Mouse (Mus musculus) midbrain, postnatal 0 days (tissue): Measurements from ENCODE around the gene Slc2a3. TPM values are rescaled to one million over a fixed set of nuclear protein-coding genes. Genes with fewer than 3 reads are reported as not detected.
"Not testable (repeated sequence)": the region's sequence is repeated elsewhere in the genome, so short reads cannot be mapped to it uniquely, and the experiment has no call there.

Experiments used
- ATAC-seq: fragments of 200-750 bp; cut with Nextera tagmentation; 2 replicates; pipeline ENCODE4 v1.8.0; 2017; ENCODE audit warnings: moderate number of reproducible peaks, mild to moderate bottlenecking, moderate TSS enrichment, moderate library complexity; ENCODE audit not compliant: low FRiP score
- DNase-seq: peaks from one replicate; pipeline ENCODE4 v3.0.0-alpha.2; 2015; ENCODE audit warnings: low spot score
- H3K27ac ChIP-seq: fragments of 300-500 bp; sonication (generic); 2 replicates; pipeline ENCODE4 v1.5.1; 2014; ENCODE audit warnings: low read depth, mild to moderate bottlenecking, low read length, mixed read lengths
- H3K27me3 ChIP-seq: fragments of 300-500 bp; sonication (generic); 2 replicates; pipeline ENCODE4 v1.6.1; 2014; ENCODE audit warnings: low read length, control low read depth, mixed read lengths; ENCODE audit not compliant: insufficient read depth
- H3K36me3 ChIP-seq: fragments of 300-500 bp; sonication (generic); 2 replicates; pipeline ENCODE4 v1.6.1; 2014; ENCODE audit warnings: low read length, control low read depth, mixed read lengths; ENCODE audit not compliant: insufficient read depth
- H3K4me1 ChIP-seq: fragments of 300-500 bp; sonication (generic); 2 replicates; pipeline ENCODE4 v1.6.1; 2014; ENCODE audit warnings: mild to moderate bottlenecking, control low read depth, antibody characterized with exemption, low read length, mixed read lengths; ENCODE audit not compliant: insufficient read depth
- H3K4me2 ChIP-seq: fragments of 300-500 bp; sonication (generic); 2 replicates; pipeline ENCODE4 v1.6.1; 2014; ENCODE audit warnings: low read depth, mild to moderate bottlenecking, low read length, mixed read lengths; ENCODE audit not compliant: poor library complexity, severe bottlenecking
- H3K4me3 ChIP-seq: fragments of 300-500 bp; sonication (generic); 2 replicates; pipeline ENCODE4 v1.5.1; 2014; ENCODE audit warnings: low read depth, mild to moderate bottlenecking, low read length, moderate library complexity
- H3K9ac ChIP-seq: fragments of 300-500 bp; sonication (generic); replicated peaks from 2 replicates; pipeline ENCODE4 v1.6.1; 2014; ENCODE audit warnings: mild to moderate bottlenecking, low read length, moderate library complexity, mixed read lengths; ENCODE audit not compliant: poor library complexity, severe bottlenecking
- H3K9me3 ChIP-seq: fragments of 300-500 bp; sonication (generic); 2 replicates; pipeline ENCODE4 v1.6.1; 2016; ENCODE audit warnings: low read length, control low read depth
- CTCF ChIP-seq: IDR thresholded peaks from 2 replicates; pipeline ENCODE4 v1.5.1; 2016; ENCODE audit warnings: antibody characterized with exemption, mild to moderate bottlenecking
- WGBS: fragments of 180-500 bp; shearing (Covaris S2); extraction: QIAGEN DNeasy Blood & Tissue Kit; methylation state at CpG from one replicate; pipeline ENCODE4 v1.1.7; 2014; 5-methylcytosine and 5-hydroxymethylcytosine counted together
- polyA plus RNA-seq: library from polyadenylated mRNA; unstranded; fragments of >200 nt; fragmentation: Nextera tagmentation; extraction: Ambion mirVana; gene quantifications from 2 replicates; pipeline ENCODE4 v1.2.1, GENCODE M21; 2015
- total RNA-seq: library from RNA; depleted of rRNA; stranded (reverse); fragments of >200 nt; gene quantifications from 2 replicates; pipeline ENCODE4 v1.2.3, GENCODE M21; 2014

Slc2a3 gene
- total and polyA plus RNA-seq, 2 experiments from 2014 or later: 48.4 to 129 TPM

GRCm38 (mm10) chr6:122715886-122716285, 85.6 kb downstream of the Slc2a3 start:
- Histone ChIP-seq H3K9ac (no peak overlapping the region), H3K36me3 (no peaks in the 10 kb centered on the region), H3K27ac (no peak overlapping the region), H3K4me1 (no peaks in the 10 kb centered on the region; the same call in 1 of the 2 replicates), H3K4me3 (no peak overlapping the region), H3K4me2 (no peak overlapping the region), H3K9me3 (no peaks in the 10 kb centered on the region), H3K27me3 (no peaks in the 10 kb centered on the region)
- no peak for TF ChIP-seq CTCF
- peak; percentile 40 for DNase-seq
- 4% methylated on average over 4 of the region's 4 CpGs for WGBS
- peak; percentile 44; the same call in 1 of the 2 replicates for ATAC-seq

GRCm38 (mm10) chr6:122714707-122715365, 86.6 kb downstream of the Slc2a3 start:
- WGBS: 52% methylated on average over 7 of the region's 7 CpGs

GRCm38 (mm10) chr6:122713116-122713515, 88.3 kb downstream of the Slc2a3 start:
- H3K9ac ChIP-seq, ATAC-seq, H3K4me1 ChIP-seq, H3K27me3 ChIP-seq, H3K36me3 ChIP-seq, DNase-seq, H3K27ac ChIP-seq, H3K4me2 ChIP-seq, H3K4me3 ChIP-seq, H3K9me3 ChIP-seq: not testable (repeated sequence)
- WGBS: 94% methylated on average over 7 of the region's 7 CpGs

More at GRCm38 (mm10) chr6:122714707-122715365, 86.6 kb downstream of the Slc2a3 start:
- no peak overlapping the region for H3K4me3 ChIP-seq
- H3K9me3 ChIP-seq: no peaks in the 10 kb centered on the region
- no peak overlapping the region for H3K4me2 ChIP-seq
- no peak overlapping the region for H3K27ac ChIP-seq
- no peak overlapping the region for H3K9ac ChIP-seq
- H3K4me1 ChIP-seq: no peaks in the 10 kb centered on the region; the same call in 1 of the 2 replicates
- DNase-seq (no peak), ATAC-seq (no peak)
- TF ChIP-seq CTCF: no peak
- no peaks in the 10 kb centered on the region for H3K36me3 ChIP-seq
- H3K27me3 ChIP-seq: no peaks in the 10 kb centered on the region

GRCm38 (mm10) chr6:122711455-122711854, 90.0 kb downstream of the Slc2a3 start:
- TF ChIP-seq CTCF: no peak
- Histone ChIP-seq H3K4me2 (no peak overlapping the region), H3K9me3 (no peaks in the 10 kb centered on the region), H3K27ac (no peak overlapping the region), H3K9ac (no peak overlapping the region), H3K4me1 (no peaks in the 10 kb centered on the region; the same call in 1 of the 2 replicates), H3K36me3 (no peaks in the 10 kb centered on the region), H3K4me3 (no peak overlapping the region), H3K27me3 (no peaks in the 10 kb centered on the region)
- WGBS: 91% methylated on average over 2 of the region's 2 CpGs
- DNase-seq (no peak), ATAC-seq (no peak)

GRCm38 (mm10) chr6:122708826-122709225, 92.6 kb downstream of the Slc2a3 start:
- Histone ChIP-seq H3K9ac (no peak overlapping the region), H3K4me3 (no peak overlapping the region), H3K4me1 (no peaks in the 10 kb centered on the region), H3K27me3 (no peaks in the 10 kb centered on the region), H3K36me3 (no peaks in the 10 kb centered on the region), H3K27ac (no peak overlapping the region), H3K9me3 (no peaks in the 10 kb centered on the region), H3K4me2 (no peak overlapping the region)
- WGBS: 84% methylated on average over 4 of the region's 4 CpGs
- DNase-seq: peak; percentile 14
- peak; percentile 49 for TF ChIP-seq CTCF
- ATAC-seq: 0 out of 2 replicates have a peak, but pooled peaks have one; percentile 38

GRCm38 (mm10) chr6:122707036-122707800, 94.2 kb downstream of the Slc2a3 start, which contains the start of gene Nanog:
TSS of gene Nanog (plus strand) at chr6:122707489.
- Histone ChIP-seq H3K9me3 (no peaks in the 10 kb centered on the region), H3K27ac (no peak within 1 kb of the TSS), H3K27me3 (no peaks in the 10 kb centered on the region), H3K9ac (no peak within 1 kb of the TSS), H3K4me1 (no peaks in the 10 kb centered on the region), H3K4me2 (no peak within 1 kb of the TSS), H3K36me3 (no peaks in the 10 kb centered on the region), H3K4me3 (no peak within 1 kb of the TSS)
- 23% methylated on average over 12 of the region's 12 CpGs for WGBS
- DNase-seq (no peak), ATAC-seq (no peak)
- no peak for TF ChIP-seq CTCF
